Mouse (Mus musculus): ENCODE results near the gene Folh1.
"Not testable (repeated sequence)": the region's sequence is repeated elsewhere in the genome, so short reads cannot be mapped to it uniquely, and the experiment has no call there.

Gene Folh1

DNA sequence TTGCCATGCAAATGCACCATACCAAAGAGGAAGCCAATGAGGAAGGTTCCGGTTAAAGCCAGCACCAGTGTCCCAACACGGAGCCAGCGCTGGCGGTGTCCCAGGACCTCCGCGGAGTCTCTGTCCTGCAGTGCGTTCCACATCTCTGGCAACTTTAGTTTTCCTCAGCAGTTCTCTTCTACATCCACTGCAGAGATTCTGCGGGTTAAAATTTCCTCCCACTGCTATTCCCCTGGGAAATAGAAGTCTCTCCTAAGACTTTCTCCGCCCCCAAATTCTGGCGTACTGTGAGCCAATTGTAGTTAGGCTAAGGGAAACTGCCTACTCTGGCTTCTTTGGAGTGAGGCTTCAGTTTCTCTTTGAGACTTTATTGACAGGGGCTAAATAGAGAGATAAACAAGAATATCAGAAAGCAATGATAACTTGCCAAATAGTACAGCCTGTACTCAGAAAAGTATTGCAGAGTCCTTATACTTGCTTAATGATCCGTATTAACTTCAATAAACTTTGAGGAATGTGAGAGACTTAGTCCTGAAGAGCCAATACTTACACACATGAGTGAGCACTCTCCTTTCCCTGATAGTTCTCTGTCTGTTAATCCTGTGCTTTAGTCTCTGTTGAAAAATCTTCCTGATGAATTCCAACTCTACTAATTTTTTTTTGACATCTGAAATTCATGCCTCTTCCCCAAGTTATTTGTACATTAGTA, at the start of gene Folh1:
TSS of gene Folh1 (minus strand) at position 327 of the 709 bp plus-strand sequence.
- DNase-seq (ENCODE audit: low read depth, low spot score): no peak

DNA sequence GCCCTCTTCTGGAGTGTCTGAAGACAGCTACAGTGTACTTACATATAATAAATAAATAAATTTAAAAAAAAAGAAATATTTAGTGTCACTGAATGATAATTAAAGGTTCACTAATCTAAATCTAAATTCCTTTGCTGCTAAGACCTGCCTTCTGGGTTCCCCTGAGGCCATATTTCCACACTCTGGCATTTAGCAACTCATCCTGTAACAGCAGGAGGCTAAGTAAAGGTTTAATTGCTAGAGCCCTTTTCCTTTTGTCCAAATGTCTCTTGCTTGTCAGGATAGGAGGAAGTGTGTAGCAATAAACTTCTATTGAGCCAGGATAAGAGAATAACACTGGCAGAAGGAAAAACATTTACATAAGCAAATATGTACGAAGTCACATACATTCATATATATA, 40.7 kb upstream of the Folh1 start:
- no peak for DNase-seq (ENCODE audit: low read depth, low spot score)

DNA sequence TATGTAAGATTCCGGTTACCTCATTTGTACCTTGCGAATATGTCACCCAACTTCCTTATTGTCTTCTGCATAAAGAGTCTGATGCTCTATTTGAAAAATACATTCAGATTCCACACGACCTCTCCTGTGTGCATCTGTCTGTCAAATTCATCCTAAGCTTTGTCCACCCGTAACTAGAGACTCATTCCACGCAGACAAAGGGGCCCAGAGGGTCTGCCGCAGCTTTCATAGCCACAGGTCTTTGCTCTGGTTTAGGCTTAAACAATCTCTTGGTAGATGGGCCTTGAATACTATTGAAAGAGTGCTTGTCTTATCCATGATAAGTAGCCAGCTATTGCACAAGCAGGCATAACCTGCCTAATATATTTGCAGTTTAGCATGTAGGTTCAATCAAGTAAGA, 40.0 kb upstream of the Folh1 start:
- not testable (repeated sequence) for DNase-seq (ENCODE audit: low read depth, low spot score)

DNA sequence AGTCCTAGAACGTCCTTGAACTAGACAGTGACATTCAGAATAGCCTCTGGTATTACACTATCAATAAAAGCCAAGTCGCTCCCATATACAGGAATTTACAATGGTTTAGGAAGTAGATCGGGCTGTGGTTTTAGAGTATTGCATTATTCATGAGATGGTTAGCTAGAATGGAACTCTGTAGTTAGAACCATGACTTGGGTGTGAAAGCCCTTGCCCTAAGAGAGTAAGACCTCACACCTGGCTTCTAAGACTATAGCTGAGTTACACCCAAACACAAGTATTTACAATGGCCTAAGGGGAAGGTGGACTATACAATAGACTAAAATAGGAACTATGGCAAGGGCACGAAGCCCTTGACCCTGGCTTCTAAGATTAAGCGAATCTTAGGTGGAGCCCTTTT, 39.5 kb upstream of the Folh1 start:
- DNase-seq (ENCODE audit: low read depth, low spot score): not testable (repeated sequence)

DNA sequence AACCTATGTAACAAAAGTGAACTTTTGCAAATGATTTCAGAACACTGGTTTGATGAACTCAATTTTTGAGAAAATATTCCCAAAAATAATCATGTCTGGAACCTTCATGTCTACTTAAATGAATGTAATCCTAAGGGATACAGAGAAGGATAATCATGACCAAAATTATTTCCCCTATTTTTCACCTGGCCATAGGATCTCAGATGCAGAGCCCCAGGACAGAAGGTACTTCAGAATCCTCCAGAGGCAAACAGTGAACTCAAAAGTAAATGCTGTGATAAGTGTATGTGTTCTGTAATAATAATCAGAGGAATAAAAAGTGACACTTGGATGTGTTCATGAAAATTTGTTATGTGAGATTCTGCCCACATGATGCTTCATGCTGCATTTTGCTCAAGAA, 19.0 kb upstream of the Folh1 start, which contains the start of gene Vmn2r77:
TSS of gene Vmn2r77 (plus strand) at position 301 of the 400 bp plus-strand sequence.
- no peak for DNase-seq (ENCODE audit: low read depth, low spot score)

DNA sequence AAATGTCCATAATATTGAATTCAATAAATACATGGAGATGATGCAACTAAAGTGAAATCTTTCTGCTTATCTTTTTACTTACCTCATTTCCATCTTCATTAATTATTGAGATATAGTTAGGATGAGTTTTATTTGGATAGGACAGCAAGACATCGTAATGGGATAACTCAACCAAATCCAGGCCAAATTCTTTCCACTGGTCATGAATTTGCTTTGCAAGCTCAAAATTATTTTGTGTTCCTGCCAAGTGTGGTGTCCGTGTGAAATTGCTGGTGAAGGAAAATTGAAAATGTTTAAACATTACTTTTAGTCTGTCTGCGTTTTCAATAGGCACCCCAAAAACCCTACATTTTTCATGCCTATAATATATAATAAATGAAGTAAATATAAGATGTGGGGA, 4.1 kb downstream of the Folh1 start:
- no peak for DNase-seq (ENCODE audit: low read depth, low spot score)

DNA sequence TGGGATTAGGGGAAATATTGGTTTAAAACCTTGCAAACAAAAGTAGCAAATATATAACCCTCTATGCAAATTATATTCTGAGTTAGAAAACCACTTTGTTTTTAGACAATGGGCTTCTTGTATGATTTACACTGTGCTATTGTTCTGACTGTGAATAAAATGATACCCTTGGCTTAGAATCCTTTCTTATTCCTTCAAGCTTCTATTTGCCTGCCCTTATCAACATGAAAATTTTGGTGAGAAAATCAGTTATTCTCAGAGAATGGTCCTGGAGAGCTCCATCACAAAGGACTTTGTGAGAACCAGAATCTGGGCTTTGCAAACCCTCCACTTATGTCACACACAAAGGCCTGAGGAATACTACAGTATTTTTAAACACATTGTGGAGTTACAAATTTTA, 11.1 kb downstream of the Folh1 start:
- no peak for DNase-seq (ENCODE audit: low read depth, low spot score)

DNA sequence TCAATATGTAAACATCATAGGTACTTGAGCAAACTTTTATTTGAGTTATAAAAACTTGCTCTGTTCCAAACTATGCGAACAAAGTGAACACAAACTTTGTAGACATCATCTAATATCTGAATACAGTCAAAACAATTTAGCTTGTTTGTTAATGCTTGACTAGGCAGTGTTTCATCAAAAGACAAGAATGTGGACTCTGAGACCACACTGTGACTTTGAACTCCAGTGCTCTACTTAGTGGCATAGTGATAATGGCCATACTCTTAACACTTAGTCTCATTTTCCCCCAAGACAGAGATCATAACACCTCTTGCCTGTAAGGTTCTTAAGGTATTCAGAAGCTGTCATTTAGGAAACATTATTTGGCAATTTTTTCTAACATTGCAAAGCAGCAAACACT, 15.0 kb downstream of the Folh1 start:
- DNase-seq (ENCODE audit: low read depth, low spot score): no peak

DNA sequence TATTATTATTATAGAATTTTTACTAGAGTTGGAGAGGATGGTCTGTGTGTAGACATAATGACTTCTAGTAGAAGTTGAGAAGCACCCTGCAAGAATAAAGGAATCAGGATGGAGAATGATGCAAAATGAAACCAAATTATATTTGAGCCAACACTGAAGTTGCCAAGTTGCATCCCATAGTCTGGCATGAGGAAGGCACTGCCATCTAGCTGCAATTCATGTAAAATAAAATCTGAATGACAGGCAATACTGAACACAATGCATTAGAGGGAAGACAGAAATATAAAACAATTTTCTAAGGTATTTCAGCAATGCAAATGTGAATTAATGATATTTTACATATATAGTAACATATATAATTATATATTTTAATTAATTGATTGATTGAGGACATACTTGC, 50.7 kb downstream of the Folh1 start:
- no peak for DNase-seq (ENCODE audit: low read depth, low spot score)

DNA sequence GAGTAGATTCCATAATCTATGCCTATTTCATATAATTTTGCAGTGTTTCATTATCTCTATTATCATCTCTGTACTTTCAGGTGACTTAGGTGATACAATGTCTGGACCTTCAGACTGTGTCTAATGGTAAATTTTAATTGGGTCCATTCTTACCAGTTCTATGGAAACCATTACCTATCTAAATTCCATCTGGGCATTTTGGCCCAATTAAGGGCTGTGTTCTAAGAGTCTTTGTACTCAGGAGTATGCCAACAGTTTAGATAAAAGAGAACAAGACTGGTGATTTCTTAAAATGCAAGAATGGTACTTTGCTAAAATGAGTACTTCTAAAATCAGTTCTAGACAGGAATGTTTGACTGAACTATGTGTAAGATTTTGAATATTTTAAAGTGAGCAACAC, 87.7 kb downstream of the Folh1 start, which contains the start of gene Olfr292:
TSS of gene Olfr292 (plus strand) at position 301 of the 400 bp plus-strand sequence.
- no peak for DNase-seq (ENCODE audit: low read depth, low spot score)

Data from CD4-positive helper T cell, adult 2 months (primary cell).